ENCODE assay signal across 32 mouse cellular contexts in the genomic region with DNA sequence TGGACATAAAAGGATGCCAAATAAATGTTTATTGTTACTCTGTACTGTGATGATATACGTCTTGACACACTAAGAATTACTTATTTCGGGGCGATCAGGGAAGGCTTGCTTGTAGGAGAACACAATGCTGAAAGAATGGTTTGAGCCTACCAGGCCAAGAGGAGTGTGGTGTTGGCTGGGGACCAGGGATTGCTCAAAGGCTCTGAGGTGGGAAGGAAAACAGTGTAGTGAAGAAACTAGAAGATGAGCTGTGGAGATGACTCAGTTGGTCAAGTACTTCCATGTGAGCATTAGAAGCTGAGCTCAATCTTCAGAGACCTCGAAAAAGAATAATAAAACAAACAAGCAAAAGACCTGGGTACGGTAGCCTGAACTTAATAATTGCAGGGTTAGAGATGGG. TPM values are rescaled to one million over a fixed set of nuclear protein-coding genes. Genes with fewer than 3 reads are reported as not detected.
A peak's percentile ranks its signal among the peaks of the same experiment; 100 is the strongest.
DNase-seq lines count a peak whose midpoint lies in the region; ATAC-seq lines count a peak whose summit lies in the region.
"Had no signal": no experiment of that assay in that cellular context is flagged by ENCODE, and none has a peak within 500 bp of the region (broad histone marks: within the 10 kb centered on the region; RNA-seq: fewer than 3 reads in every experiment).

No protein-coding gene starts in this region.

- ATAC-seq in heart, embryonic 12.5 days (ENCODE audit: insufficient number of reproducible peaks, low FRiP score) = no peak
- no peak for ATAC-seq in hindbrain, embryonic 12.5 days (ENCODE audit: low FRiP score)
- ATAC-seq: activated CD4-positive, CD25-positive, alpha-beta regulatory T cell, adult 4 months; CD4-positive, CD25-positive, alpha-beta regulatory T cell, adult 4 months; forebrain, embryonic 14.5 days; inflammation-experienced regulatory T-cells, adult 6 months; midbrain, embryonic 16.5 days had no signal

- no peaks in the 10 kb centered on the region for H3K36me3 ChIP-seq in heart, embryonic 12.5 days
- no peaks in the 10 kb centered on the region for H3K36me3 ChIP-seq in hindbrain, embryonic 12.5 days
- H3K36me3 ChIP-seq: hindbrain, embryonic 15.5 days; limb, embryonic 12.5 days; liver, embryonic 15.5 days; neural tube, embryonic 12.5 days had no signal

- H3K4me1 ChIP-seq in heart, embryonic 12.5 days (replicated peaks) = no peaks in the 10 kb centered on the region
- 0 out of 2 replicates have a peak, but pooled peaks cover 4% of the 10 kb centered on the region for H3K4me1 ChIP-seq in hindbrain, embryonic 12.5 days
- H3K4me1 ChIP-seq: liver, embryonic 15.5 days; neural tube, embryonic 12.5 days had no signal

- no peaks in the 10 kb centered on the region for H3K9me3 ChIP-seq in heart, embryonic 12.5 days (replicated peaks)
- no peaks in the 10 kb centered on the region for H3K9me3 ChIP-seq in hindbrain, embryonic 12.5 days (replicated peaks)
- H3K9me3 ChIP-seq: hindbrain, embryonic 15.5 days; limb, embryonic 12.5 days; liver, embryonic 15.5 days; neural tube, embryonic 12.5 days had no signal

- no peak overlapping the region for H3K9ac ChIP-seq in heart, embryonic 12.5 days
- H3K9ac ChIP-seq in hindbrain, embryonic 12.5 days = no peak overlapping the region
- H3K9ac ChIP-seq: hindbrain, embryonic 15.5 days; limb, embryonic 12.5 days; liver, embryonic 15.5 days; lung, embryonic 14.5 days; neural tube, embryonic 12.5 days had no signal

- intact Hi-C loops in heart, postnatal 25 days (cut with DNase I) = no loop called here

- no peak overlapping the region for H3K27ac ChIP-seq in heart, embryonic 12.5 days (ENCODE audit: poor library complexity, severe bottlenecking)
- no peak overlapping the region for H3K27ac ChIP-seq in hindbrain, embryonic 12.5 days
- H3K27ac ChIP-seq: hindbrain, embryonic 15.5 days; layer of hippocampus, adult 2 months; left cerebral cortex, adult 2 months; limb, embryonic 12.5 days; liver, embryonic 15.5 days; neural tube, embryonic 12.5 days; stomach, postnatal 0 days had no signal

- peak; percentile 11 to 40 for DNase-seq in adrenal gland, postnatal 36 days
- no peak for DNase-seq in adrenal gland, adult 8-10 months
- peak; percentile 8 for DNase-seq in heart, postnatal 25 days (ENCODE audit: low spot score)
- DNase-seq in gastrocnemius, adult 8-10 months (ENCODE audit: low spot score in 2 of 2) = peak; percentile 46 to 62
- peak; percentile 80 for DNase-seq in skeletal muscle tissue, adult 2 months (ENCODE audit: low read depth, low spot score)
- no peak for DNase-seq in neural tube, embryonic 10.5 days (ENCODE audit: extremely low spot score, low spot score)
- DNase-seq: cerebellum, adult 8-10 months; cerebellum, postnatal 36 days; kidney, adult 11 months; kidney, postnatal 25 days; lung, embryonic 14.5 days; lung, postnatal 36 days; right cerebral cortex, adult 18-20 months; thymus, adult 18-20 months; thymus, postnatal 25 days had no signal

- WGBS in heart, embryonic 12.5 days = 80% methylated on average over 5 of the region's 5 CpGs
- WGBS in hindbrain, embryonic 12.5 days = 87% methylated on average over 5 of the region's 5 CpGs

- peaks cover 14% of the 10 kb centered on the region; the same call in 1 of the 2 replicates for H3K27me3 ChIP-seq in heart, embryonic 12.5 days (replicated peaks)
- H3K27me3 ChIP-seq in hindbrain, embryonic 12.5 days = no peaks in the 10 kb centered on the region
- H3K27me3 ChIP-seq: hindbrain, embryonic 15.5 days; limb, embryonic 12.5 days; liver, embryonic 15.5 days; neural tube, embryonic 12.5 days had no signal

- H3K4me2 ChIP-seq in heart, embryonic 12.5 days = no peak overlapping the region
- H3K4me2 ChIP-seq in hindbrain, embryonic 12.5 days (replicated peaks) = no peak overlapping the region
- H3K4me2 ChIP-seq: hindbrain, embryonic 15.5 days; limb, embryonic 12.5 days; liver, embryonic 15.5 days; lung, embryonic 14.5 days; midbrain, embryonic 11.5 days; neural tube, embryonic 12.5 days had no signal

- H3K4me3 ChIP-seq in heart, embryonic 12.5 days = no peak overlapping the region
- H3K4me3 ChIP-seq in hindbrain, embryonic 12.5 days = no peak overlapping the region
- H3K4me3 ChIP-seq: hindbrain, embryonic 15.5 days; layer of hippocampus, adult 2 months; left cerebral cortex, adult 2 months; limb, embryonic 12.5 days; liver, embryonic 15.5 days; neural tube, embryonic 12.5 days had no signal

RNA-seq across cellular contexts. Expression of a gene that starts 13.5 kb away (rescaled TPM):
- 1 to 10 TPM; 1.6 to 3.3 TPM for total RNA-seq in adrenal gland, postnatal 36 days (2021)
- 1 to 10 TPM in 3 of 4 experiments, under 1 TPM in 1; 0.80 to 2.6 (median 1.6) TPM for total RNA-seq in adrenal gland, adult 8-10 months (2022)
- total RNA-seq in heart, postnatal 25 days (2021) = 1 to 10 TPM; 4.5 to 4.6 TPM
- polyA plus RNA-seq in heart, embryonic 12.5 days (2016; fragmentation: Nextera tagmentation; extraction: Ambion mirVana) = 1.3 and 1.6 TPM in 2 replicates
- total RNA-seq in gastrocnemius, adult 8-10 months (2022) = 1 to 10 TPM in 3 of 4 experiments, under 1 TPM in 1; 0.46 to 2.1 (median 1.2) TPM
- polyA plus RNA-seq in hindbrain, embryonic 12.5 days (2016; fragmentation: Nextera tagmentation; extraction: Ambion mirVana) = 0.21 and 0.40 TPM in 2 replicates
- total RNA-seq: granulocyte monocyte progenitor cell, adult 5-6 weeks; megakaryocyte, adult 5-6 weeks had no signal
- polyA plus RNA-seq: activated CD4-positive, CD25-positive, alpha-beta regulatory T cell, adult 4 months; CD4-positive, CD25-positive, alpha-beta regulatory T cell, adult 4 months; forebrain, embryonic 14.5 days had no signal

Comparison
In these comparisons a context has a peak if more than half of its experiments do, and no peak if none do; other contexts are left out.
1. DNase-seq: peak in adrenal gland, postnatal 36 days (2 of 2), heart, postnatal 25 days (single experiment), gastrocnemius, adult 8-10 months (2 of 2) and skeletal muscle tissue, adult 2 months (single experiment); none in adrenal gland, adult 8-10 months (single experiment) and neural tube, embryonic 10.5 days (single experiment).